Mouse (Mus musculus) gastrocnemius, postnatal 25 days (tissue): Measurements from ENCODE around the gene Parva. TPM values are rescaled to one million over a fixed set of nuclear protein-coding genes. Genes with fewer than 3 reads are reported as not detected.

Experiments used
- DNase-seq: peaks from one replicate; pipeline ENCODE4 v3.0.0; 2022
- total RNA-seq, 2 experiments: library from RNA; stranded (reverse); gene quantifications; 1 replicate in 1 of 2; 2 replicates in 1 of 2; pipeline ENCODE4 v1.2.3; 2021

Parva gene
- total RNA-seq, 2 experiments from 2014 or later = 19.0 to 22.7 TPM

DNA sequence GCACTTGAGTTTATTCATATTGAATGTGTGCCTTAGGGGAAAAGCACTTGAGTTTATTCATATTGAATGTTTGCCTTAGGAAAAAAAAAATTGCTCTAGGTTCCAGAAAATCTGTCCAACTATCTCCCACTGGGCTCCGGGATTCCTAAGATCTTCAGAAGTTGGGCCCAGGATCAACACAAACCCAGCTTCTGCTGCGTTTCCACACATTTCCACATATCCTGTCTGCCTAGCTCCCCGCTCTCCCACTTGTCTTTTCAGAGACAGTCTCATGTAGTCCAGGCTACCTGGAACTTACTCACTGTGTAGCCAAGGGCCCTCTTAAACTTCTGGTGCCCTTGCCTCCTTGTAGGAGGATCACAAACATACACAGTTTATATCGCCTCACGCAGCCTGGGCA lies 175.7 kb downstream of the Parva start:
- no peak for DNase-seq

- DNase-seq = peak; percentile 27
Measured at GRCm38 (mm10) chr7:112603496-112604170, 176.3 kb downstream of the Parva start.

DNA sequence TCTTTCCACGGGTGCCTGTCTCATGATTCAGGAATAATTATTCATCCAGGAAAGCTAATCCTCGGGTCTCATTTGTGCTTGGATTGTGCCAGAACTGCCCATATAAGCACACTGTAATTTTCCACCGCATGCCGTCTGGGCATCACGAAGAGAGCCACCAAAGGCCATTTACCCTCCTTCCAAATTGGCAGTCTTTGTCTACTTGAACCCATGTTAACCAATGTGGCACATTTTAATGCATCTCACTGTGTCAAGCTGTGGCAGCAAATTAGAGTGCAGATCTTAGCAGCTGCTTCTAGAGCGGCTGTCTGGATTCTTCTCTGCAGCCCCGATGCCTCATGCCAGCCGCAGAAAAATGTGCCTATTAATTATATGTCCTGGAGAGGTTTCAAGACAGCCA lies 176.9 kb downstream of the Parva start:
- DNase-seq = no peak

DNA sequence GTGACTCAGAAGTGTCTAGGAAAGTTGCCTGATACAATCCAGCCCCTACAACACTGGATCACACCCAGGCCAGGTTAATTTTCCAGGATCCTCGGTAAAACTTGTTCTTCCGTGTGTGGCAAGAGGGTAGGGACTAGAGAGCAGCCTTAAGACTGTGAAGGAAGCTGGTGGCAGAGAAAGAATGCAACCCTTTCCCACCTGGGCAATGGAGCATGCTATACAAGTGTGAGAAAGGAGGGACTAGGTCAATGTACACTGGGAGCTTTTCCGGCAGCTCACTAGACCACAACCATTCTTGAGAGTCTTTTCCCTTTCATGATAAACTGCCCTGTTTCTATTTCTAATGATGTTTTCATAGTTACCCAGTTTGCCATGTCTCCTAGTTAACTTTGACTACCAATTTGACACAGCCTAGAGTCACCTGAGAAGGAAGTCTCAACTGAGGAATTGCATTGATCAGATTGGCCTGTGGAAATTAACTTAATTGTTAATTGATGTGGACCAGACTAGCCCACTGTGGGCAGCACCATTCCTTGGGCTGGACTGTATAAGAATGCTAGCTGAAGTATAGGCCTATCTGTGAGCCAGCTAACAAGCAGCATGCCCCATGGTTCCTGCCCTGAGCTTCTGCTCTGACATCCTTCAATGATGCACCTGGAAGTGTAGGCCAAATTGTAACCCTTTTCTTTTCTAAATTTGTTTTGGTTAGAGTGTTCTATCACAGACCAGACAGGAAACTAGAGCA lies 186.9 kb downstream of the Parva start:
- no peak for DNase-seq

DNA sequence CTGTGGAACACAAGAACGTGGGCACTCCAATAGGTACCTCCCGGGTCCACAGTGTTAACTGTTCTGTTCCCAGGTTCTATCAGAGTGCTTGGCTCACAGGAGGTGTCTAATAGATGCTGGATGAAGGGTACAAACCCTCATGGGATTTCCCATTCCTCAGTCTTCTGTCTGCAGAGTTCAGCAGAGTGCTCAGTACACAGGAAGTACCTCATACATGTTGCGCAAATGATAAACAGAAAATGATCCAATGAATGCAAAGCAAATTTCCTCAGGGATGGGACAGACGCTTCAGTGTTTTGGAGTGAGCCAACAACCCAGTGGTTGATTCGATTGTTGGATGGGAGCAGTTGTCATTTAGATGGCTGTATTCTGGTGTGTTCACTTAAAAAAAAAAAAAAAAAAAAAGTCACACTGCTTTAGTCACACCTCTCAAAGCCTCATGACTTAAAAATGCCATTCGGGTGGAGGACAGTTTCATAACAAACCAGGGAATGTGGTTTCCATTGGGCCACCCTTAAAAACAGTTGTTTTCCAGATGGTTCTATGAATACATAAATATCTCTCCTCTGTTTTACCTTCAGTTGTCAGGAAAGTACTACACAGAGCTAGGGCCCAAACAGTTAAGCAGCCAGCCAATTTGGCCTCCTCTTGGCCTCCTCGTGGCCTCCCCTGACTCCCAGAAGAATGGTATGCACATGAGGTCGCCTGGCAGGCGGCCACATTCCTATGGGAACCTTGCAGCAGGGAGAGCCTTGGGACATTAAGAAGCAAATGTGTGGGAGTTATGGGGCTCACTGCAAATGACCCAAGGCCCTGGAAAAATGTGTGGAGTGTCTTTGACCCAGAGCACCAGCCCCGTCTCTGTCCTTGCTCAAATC lies 187.7 kb downstream of the Parva start:
- DNase-seq = peak; percentile 44

DNA sequence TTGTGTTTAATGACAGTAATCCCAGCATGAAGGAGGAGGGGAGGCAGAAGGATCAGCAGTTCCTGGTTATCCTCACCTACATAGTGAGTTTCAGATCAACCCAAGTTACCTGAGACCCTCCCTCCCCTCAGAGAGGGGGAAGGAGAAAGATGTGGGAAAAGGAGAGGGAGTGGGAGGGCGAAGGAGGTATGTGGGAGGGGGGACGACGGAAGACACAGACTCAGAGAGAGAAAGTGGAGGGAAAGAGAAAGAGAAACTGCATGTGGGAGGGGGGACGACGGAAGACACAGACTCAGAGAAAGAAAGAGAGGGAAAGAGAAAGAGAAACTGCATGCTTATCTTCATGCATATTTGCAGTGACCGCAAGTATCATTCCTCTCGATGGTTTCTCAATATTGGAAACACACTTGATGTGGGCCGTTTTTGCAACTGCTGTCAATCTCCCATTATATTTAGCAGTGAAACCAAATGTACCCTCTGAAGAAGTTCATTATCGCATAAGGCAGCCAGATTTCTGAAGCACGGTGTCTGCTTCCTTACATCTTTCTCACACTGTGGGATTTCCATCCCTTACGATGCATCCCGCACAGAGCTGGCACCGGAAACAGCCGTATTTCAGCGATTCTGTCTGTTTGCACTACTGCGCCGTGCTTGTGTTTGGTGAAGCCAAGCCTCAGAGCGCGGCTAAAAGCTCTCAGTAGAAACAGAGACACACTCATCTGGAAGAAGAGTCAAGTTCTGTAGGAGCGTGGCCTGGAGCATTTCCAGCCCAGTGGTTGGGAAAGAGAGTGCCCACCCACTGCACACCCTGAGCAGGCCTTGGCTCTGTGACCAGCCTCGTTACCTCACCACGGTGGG lies 193.2 kb downstream of the Parva start:
- DNase-seq = no peak

DNA sequence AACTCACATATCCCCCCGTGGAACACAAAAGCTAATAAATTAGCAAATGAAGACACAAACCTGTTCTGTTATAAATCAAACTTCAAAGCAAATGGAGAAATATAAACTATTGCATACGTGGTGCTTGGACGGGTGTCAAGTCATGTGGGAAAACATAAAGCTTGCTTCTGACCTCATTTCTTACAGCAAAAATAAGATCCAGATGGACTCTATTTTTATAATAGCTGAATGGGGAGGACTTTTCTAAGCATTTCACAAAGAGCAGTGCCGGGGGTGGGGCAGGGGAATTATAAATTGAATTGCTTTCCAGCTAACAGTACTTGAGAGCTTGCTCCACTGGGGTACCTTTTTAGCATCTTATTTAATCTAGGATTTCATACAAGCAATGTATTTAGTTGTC lies 200.2 kb downstream of the Parva start:
- DNase-seq = no peak

GRCm38 (mm10) chr7:112634505-112635213 lies 207.4 kb downstream of the Parva start:
- DNase-seq = no peak

DNA sequence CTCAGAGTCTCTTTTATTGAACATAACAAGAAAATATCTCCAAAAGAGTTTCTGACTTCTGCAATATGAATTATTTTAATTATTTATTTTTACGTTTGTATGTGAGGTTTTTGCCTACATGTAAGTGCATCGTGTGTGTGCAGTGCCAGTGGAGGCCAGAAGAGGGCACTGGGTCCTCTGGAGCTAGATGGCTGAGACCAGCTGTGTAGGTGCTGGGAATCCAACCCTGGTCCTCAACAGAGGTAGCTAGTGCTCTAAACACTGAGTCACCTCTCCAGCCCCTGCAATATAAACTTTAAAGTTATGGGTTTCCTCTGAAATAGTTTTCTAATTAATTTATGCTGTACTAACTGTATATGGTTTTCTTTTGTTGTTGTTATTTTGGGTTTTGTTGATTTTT lies 208.6 kb downstream of the Parva start:
- DNase-seq = no peak

Other genes starting within 250 kb of the Parva start
- gene Mical2, start 201.6 kb upstream of the Parva start, total RNA-seq = 100 to 1,000 TPM in 1 of 2 experiments, 10 to 100 TPM in 1; 36.1 to 131 TPM